Comparison of ENCODE assay signal across 23 mouse cellular contexts in genomic region chr1:89736021-89736420, GRCm38 (mm10).
"Had no signal": no experiment of that assay in that cellular context is flagged by ENCODE, and none has a peak within 500 bp of the region (broad histone marks: within the 10 kb centered on the region; RNA-seq: fewer than 3 reads in every experiment).

No protein-coding gene starts in this region.

- H3K4me3 ChIP-seq: limb, embryonic 13.5 days; liver, embryonic 12.5 days; liver, embryonic 15.5 days; lung, embryonic 15.5 days; neural tube, embryonic 12.5 days; neural tube, embryonic 15.5 days had no signal

- H3K4me1 ChIP-seq: liver, embryonic 12.5 days; liver, embryonic 15.5 days had no signal

- H3K27me3 ChIP-seq: limb, embryonic 13.5 days; liver, embryonic 12.5 days; liver, embryonic 15.5 days; lung, embryonic 15.5 days; neural tube, embryonic 12.5 days had no signal

- ATAC-seq: hindbrain, postnatal 0 days; inflammation-experienced regulatory T-cells, adult 6 months; intestine, embryonic 16.5 days; liver, embryonic 12.5 days had no signal

- DNase-seq: left cerebral cortex, postnatal 4 days; liver; lung, adult 18-20 months; lung, postnatal 14 days; lung, postnatal 4 days; midbrain, embryonic 14.5 days; right cerebral cortex, adult 18-20 months; right cerebral cortex, postnatal 14 days; right cerebral cortex, postnatal 4 days; thymus, adult 2 months; thymus, postnatal 14 days; thymus, postnatal 4 days had no signal

- H3K9me3 ChIP-seq: limb, embryonic 13.5 days; liver, embryonic 12.5 days; liver, embryonic 15.5 days; lung, embryonic 15.5 days; neural tube, embryonic 12.5 days; neural tube, embryonic 15.5 days had no signal

- H3K4me2 ChIP-seq: limb, embryonic 13.5 days; liver, embryonic 12.5 days; liver, embryonic 15.5 days; lung, embryonic 15.5 days; midbrain, embryonic 11.5 days; neural tube, embryonic 12.5 days; neural tube, embryonic 15.5 days had no signal

- H3K9ac ChIP-seq: limb, embryonic 13.5 days; liver, embryonic 12.5 days; liver, embryonic 15.5 days; lung, embryonic 15.5 days; neural tube, embryonic 12.5 days; neural tube, embryonic 15.5 days had no signal

- H3K36me3 ChIP-seq: liver, embryonic 12.5 days; liver, embryonic 15.5 days; lung, embryonic 15.5 days had no signal

- H3K27ac ChIP-seq: hindbrain, postnatal 0 days; limb, embryonic 13.5 days; liver, embryonic 12.5 days; liver, embryonic 15.5 days; lung, embryonic 15.5 days; neural tube, embryonic 12.5 days; neural tube, embryonic 15.5 days; stomach, postnatal 0 days had no signal
